Mouse (Mus musculus): Measurements from ENCODE around the gene Myh2. TPM values are rescaled to one million over a fixed set of nuclear protein-coding genes. Genes with fewer than 3 reads are reported as not detected.

Gene Myh2
- total RNA-seq (2014; fragmentation: Nextera tagmentation) = not detected in 2 replicates
- total RNA-seq (2017) = not detected in 2 replicates

DNA sequence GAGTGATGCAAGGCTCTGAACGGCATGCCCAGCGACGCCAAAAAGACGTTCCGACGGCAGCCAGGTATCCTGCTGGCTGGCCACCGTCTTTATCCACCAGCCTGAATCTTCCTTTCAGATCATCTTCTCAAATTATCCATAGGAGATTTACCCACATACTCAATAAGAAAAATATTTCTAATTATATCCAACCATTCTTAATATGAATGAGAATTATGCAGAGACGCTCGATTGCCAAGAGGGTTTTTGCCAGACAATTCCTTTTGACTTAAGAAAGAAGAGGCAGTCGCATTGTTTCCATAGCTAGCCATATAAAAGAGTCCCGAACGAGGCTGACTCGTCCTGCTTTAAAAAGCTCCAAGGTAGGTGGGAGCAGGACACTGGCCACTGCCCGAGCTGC, at the start of gene Myh2:
Myh2 (plus strand) TSS at position 301 of the 400 bp plus-strand sequence.
- no peak for ATAC-seq (replicated peaks; ENCODE audit: poor library complexity, severe bottlenecking)

DNA sequence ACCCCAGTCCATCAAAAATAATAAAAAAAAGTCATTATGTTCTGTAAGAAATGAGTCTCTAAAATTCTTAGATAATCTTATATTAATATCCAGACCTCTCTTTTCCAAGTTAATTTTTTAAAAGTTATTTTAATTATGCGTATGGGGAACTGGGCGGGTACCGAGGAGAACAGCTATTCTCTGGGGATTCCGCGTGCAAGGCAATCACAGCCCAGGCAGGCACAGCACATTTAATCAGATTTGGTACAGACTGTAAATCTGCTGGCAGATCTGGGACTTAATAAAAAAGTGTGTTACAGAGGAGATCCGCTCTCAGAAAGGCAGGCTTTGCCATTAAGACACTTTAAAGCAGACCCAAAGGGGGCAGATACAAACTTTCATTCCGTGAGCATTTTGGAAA, 45.9 kb upstream of the Myh2 start:
- no peak for ATAC-seq (replicated peaks; ENCODE audit: poor library complexity, severe bottlenecking)

DNA sequence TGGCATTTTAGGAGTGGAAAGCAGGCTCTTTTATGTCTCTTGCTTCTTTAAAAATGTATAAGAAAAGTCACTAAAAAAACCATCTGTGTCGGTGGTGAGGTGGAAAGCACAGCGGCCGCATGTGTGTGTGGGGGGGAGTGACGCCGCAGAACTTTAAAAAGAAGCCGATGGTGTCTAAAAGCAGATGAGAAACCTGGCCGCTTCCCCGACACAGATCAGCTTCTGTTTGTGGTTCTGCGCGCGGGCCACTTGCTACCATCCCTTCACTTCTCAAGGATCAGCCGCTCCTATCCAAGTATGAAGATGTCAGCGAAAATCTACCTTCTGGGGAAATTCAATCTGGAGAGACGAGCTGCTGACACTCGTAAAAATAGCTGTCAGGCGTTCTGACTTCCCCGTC, 45.5 kb upstream of the Myh2 start:
- ATAC-seq (replicated peaks; ENCODE audit: poor library complexity, severe bottlenecking) = no peak

DNA sequence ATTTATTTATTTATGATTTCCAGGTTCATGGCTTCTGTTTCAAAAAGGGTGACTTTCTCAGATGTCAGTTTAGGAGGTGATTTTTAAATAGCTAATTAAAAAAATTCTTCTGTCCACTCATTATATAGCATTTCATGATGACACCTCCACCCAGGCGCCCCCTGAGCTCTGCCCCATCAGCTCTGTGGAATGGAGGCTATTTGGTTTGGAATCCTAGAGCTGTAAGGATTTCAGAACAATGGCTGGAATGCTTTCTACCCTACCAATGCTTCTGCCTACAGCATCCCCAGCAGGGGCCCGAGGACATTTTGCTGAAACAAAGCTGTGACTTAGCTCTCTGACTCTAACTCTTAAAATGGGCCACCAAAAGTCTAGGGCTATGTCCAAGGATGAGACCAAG, 37.3 kb upstream of the Myh2 start:
- no peak for ATAC-seq (replicated peaks; ENCODE audit: poor library complexity, severe bottlenecking)

DNA sequence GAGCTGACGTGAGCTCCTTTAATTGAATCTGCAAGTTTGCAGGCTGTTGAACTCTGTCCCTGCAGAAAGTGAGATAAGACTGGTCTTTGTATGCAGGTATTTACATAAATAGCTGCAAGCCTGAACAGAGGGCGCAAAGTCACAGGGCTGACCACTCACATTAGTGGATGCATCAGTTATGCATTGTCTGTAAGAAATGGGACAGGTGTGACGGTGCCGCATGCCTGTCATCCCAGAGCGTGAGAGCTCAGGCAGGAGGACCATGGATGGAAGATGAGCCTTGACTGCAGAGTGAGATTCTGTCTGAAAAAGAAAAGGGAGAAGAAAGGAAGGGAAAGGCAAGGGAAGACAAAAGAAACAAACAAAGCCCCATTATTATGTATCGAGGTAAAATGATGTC, 36.2 kb upstream of the Myh2 start:
- no peak for ATAC-seq (replicated peaks; ENCODE audit: poor library complexity, severe bottlenecking)

DNA sequence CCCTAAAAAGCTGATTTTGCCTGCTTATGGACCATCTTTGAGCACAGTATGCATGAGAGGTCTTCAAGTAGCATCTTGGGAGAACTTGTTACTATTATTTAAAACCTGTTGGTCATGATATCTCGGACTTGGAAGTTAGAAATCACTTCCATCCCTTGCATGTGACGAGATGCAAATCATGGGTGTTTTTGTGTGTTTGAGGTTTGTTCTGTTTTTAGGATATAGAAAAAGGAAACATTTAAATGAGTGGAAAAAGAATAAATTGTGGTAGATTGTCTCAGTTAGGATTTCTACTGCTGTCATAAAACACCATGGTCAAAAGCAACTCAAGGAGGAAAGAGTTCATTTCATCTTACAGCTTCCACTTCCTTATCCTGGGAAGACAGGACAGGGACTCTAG, 35.3 kb upstream of the Myh2 start:
- ATAC-seq (replicated peaks; ENCODE audit: poor library complexity, severe bottlenecking) = no peak

DNA sequence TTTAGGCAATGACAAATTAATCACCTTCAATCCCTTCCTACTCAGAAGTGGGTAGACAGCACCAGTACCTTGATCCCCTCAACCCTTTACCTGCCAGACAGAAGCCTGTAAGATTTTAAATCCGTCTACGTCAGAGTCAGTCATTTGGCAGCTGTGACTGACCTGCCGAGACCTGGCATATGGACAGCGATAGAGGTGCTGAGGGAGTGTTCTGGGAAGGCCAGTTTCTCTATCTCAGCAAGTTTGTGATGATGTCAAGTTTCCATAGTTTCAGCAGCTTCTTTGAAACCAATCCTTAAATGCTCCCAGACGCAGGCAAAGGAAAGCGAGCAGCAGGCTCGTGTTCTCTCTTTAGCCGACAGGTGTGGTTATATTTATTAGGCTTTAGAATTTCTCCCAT, 31.3 kb upstream of the Myh2 start:
- ATAC-seq (replicated peaks; ENCODE audit: poor library complexity, severe bottlenecking) = no peak

DNA sequence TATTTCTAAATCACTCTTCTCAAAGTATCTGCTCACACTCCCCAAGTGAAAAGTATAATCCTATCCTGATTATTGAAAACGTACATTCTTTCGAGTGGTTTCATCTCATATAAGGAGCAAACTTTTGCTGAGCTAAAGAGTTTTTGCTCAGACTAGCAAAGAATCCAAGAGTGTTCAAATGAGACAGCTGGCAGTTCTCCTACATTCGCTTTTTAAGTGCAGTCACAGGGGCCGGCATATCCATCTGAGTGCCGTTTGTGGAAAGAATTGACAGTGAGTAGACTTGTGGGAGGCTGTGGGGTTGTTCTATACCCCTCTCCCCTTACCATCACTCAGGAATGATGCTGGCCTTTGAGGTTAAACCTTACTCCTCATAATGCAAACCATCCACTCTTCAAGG, 30.7 kb upstream of the Myh2 start:
- ATAC-seq (replicated peaks; ENCODE audit: poor library complexity, severe bottlenecking) = no peak

DNA sequence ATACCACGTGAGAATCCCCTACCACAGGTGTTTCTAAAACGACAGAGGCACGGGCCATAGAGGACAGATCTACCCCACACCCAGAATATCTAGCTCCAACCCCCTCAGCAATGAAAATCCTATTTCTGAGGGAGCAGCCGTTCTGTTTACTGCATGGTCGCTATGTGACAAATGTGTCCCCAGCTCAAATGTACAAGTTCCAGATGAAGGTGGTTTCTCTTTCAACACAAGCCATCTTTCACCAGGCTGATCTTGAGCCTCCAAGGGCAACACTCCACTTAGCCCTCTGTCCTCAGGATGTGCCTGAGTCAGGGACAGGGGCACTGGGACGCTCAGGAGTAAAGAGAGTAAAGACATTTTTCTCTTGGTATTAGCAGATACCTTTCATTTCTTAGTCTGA, 29.8 kb upstream of the Myh2 start:
- ATAC-seq (replicated peaks; ENCODE audit: poor library complexity, severe bottlenecking) = no peak

DNA sequence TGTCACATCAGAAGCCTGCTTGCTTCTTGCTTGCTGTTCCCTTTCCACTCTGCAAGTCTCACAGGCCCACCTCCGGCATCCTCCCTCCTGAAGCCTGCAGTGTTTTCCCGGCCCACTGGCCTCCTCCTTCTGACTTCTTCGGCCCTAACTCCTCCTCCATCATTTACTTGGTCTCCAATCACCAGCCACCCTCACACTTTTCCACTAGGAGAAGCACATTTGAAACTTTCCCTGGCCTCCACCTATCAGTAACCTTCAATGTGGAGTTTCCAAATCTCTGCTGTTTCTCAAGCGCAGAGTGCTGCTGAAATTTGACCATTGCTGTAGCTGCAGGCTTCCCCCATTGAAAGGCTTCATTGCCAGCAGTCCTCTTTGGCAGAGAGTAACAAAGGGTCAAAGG, 28.8 kb upstream of the Myh2 start:
- no peak for ATAC-seq (replicated peaks; ENCODE audit: poor library complexity, severe bottlenecking)

DNA sequence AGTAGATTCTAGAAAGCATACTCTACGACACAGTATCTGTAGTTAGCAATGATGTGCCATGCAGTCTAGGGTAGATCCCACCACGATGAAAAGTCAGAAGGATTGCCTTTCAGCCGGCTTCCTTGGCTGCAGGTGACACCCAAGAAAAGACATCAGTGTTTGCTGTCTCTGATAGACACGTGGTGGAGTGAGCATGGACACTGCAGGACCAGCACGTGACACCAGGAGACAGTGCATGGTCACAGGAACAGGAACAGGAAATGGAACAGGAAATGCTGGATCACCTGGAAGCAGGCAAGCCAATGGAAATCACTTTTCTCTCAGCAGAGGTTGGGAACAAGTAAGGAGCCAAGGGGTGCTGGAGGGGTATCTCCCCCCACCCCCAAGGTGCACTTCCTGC, 27.8 kb upstream of the Myh2 start:
- ATAC-seq (replicated peaks; ENCODE audit: poor library complexity, severe bottlenecking) = no peak

DNA sequence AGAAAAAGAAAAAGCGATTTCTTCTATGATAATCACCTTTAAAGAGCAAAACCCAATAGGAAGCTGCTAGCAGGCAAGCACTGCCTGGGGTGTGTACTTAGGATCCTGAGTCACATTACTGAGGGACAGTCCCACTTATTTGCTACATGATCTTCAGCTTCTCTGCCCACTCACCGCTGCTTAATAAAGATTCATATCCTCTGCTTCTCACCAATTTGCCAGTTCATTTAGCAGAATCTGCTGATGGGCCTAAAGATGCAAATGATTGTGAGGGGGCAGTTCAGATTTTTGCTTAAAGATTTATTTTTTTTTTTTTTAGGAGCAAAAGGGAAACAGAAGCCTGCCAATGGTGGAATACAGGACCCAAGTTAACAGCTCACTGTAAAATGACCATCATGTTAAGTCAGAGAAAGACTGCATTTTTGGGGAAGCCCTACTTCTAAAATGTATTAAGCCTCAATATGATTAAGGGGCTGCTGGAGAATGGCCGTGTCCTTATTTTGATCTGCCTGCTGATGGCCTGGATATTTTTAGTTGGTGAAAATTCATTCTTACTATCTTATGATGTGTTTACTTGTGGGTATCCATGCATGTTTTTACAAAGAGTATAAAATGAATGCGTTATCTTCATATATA, 26.8 kb upstream of the Myh2 start:
- no peak for ATAC-seq (replicated peaks; ENCODE audit: poor library complexity, severe bottlenecking)

DNA sequence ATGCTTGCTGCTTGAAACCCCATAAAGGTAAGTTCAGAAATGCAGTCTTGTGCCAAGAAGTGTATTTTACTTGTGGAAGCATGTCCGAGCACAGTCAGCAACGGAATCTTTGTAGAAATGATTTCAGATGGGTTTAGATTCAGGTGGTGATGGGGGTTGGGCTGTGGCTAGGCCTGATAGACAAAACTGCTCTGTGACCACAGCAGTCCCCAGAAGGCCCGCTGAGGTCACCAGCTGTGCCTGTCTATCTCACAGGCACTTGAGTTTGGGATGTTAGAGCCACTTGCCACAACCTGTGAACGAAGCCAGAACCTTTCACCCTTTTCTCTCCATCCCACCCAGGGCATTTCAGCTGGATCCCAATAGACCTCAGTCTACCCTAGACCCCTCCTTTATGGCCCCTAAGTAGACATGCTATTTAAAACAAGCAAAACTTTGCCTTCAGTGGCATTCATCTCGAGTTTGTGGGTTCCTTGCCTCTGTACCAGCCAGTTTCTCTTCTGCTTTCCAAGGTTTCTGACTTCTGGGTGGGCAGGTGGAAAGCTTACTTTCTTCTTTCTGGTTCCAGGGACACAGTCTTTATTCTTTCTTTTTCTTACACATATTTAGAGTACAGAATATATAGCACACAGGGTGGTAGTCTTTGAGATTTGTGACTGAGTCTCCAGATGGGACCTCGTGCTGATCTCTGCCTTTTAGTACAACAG, 26.1 kb upstream of the Myh2 start:
- ATAC-seq (replicated peaks; ENCODE audit: poor library complexity, severe bottlenecking) = no peak

DNA sequence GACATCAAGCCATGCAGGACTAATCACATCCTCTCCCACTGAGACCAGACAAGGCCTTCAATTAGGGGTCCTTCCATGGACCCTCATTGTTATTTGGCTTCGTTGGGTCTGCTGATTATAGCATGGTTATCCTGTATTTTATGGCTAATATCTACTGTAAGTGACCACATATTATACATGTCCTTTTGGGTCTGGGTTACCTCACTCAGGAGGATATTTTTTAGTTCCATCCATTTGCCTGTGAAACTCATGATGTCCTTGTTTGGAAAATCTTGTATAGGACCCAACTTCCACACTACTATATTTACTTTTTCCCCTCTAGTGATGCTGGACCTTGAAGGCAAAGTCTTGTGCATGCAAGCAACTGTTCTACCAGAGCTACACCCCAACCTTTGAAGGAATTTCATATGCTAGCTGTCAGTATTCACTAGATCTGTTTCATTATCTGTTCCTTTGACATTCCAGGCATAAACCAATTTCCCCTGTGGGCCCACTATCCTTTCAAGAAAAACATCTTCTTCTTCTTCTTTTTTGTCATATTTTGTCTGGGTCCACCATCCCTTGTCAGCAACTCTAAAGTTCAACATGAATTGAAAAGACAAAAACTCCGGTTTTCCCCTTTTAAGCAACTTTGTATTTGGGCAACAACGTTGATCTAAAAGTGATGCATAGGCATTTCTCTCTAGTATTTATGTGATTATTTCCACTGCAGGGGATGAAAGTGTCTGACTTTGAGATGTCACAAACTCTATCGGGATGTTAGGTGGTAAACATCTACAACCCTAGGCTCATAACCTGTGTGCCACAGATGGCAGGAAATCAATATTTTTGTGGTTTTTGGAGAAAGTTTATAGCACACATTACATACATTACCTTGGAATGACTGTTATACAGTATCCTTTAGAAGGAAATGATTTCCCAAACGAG, 25.1 kb upstream of the Myh2 start:
- no peak for ATAC-seq (replicated peaks; ENCODE audit: poor library complexity, severe bottlenecking)

DNA sequence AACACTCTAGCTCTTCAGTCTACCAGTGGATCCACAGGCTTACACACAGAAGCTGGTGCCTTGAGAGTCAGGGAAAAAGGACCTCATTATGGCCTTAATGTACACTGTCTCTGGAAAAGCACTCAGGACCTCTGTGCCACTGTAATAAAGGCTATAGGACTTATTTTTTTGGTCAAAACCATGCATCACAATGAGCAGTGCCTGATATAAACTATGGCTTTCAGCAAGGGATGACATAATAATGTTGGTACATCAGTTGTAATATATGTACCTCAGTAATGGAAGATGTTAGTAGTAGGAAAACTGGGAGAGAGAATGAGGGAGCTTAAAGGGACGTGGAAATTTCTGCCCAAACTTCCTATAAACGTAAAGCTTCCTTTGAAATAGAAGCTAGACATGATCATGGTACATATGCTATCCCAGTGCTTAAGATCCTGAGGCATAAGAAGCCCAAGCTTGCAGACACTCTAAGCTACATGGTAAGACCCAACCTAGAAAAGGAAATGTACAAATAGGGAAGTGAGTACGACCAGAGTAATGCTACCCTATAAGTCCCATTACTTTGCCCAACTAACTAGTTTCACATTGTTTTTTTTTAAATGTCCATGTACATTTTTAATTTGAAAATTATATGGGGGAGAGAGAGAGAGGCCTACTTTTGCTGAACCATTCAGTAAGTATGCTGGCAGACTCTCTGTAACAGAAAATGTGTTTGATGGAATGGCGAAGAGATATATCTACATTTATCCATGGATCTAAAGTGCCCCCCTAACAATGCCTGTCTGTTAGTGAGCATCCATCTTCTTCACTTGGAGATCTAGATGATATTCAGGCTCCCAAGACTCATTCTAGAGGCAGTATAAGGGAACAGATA, 24.2 kb upstream of the Myh2 start:
- no peak for ATAC-seq (replicated peaks; ENCODE audit: poor library complexity, severe bottlenecking)

DNA sequence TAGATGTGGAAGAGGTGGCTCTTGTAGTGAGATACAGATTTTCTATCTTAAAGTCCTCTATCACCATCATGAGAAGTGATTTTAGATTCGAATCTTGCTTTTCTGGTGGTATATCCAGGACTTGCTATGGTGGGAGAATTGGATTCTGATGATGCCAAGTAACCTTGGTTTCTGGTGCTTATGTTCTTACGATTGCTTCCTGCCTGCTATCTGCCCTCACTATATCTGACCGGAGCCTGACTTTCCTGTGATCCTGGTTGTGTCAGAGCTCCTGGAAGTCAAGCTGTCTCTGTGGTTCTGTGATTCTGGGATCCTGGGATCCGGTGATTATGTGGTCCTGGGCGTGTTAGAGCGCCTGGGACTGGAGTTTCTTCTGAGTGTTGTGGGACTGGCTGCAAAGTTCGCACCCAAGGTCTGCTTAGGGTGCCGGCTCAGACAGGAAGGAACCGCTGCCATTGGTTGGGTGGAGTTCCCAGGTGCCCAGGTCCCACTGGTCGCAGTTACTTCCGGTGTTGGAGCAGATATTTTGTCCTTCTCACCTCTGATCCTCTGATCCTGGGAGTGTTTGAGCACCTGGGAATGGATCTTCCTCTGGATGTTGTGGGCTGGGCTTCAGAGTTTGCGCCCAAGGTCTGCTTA, 23.4 kb upstream of the Myh2 start:
- ATAC-seq (replicated peaks; ENCODE audit: poor library complexity, severe bottlenecking) = no peak

DNA sequence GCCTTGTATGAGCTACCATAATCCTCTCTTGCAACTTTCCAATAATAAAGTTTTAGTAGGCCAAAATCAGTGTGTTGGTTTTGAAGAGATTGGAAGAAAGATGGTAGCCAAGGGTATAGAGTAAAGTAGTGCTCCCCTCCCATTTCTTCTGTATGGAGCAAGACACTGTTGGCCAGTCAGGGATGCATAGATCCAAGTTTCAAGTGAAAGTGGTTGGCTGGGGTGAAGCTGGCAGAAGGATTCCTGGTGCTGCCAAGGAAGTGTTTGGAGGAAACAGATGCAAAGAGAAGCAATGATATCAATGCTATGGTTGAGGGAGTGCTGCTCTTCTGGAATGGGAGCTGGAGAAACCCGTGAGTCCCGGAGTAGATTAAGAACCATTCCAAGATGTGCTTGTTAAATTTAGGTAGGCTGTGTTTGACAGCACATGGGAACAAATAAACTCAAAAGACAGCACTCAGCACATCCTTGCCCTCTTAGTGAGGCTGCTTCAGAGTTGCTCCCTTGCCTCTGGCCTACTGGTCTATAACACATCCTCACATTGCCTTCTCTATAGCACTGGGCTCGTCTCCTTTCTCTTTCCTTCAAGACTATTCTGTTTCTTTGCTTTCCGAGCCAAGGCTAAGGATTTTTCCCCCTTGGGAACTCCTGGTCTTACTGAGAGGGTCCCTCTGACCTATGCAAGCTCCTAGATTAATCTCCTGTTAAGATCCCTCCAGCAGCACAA, 22.4 kb upstream of the Myh2 start:
- ATAC-seq (replicated peaks; ENCODE audit: poor library complexity, severe bottlenecking) = no peak

DNA sequence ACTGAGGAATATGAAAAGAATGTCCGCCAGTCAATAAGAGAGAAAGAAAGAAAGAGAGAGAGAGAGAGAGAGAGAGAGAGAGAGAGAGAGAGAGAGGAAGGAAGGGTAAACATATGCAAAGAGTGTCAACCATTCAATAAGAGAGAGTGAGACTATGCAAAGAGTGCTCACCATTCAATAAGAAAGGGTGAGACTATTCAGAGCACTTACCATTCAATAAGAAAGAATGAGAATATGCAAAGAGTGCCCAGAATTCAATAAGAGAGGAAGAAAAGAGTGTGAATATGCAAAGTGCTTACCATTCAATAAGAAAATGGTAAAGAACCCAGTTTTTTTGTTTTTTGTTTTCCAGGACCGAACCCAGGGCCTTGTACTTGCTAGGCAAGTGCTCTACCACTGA, 20.6 kb upstream of the Myh2 start:
- ATAC-seq (replicated peaks; ENCODE audit: poor library complexity, severe bottlenecking) = no peak

DNA sequence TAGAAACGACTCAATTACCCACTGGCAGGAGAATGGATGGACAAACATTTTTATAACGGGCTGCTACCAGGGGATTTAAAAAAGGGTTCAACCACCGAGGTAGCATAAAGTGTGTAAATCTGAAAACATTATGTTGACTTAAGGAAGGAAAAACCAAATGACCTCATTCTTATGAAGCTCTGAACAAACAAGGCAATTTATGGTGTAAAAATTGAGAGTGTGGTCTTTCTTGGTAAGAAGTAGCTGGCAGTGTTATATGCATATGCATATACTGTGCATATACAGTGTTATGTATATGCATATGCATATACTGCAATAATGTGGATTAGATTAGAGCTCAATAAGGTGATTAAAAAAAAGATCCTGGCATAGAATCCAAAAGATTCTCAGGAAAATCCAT, 19.7 kb upstream of the Myh2 start:
- ATAC-seq (replicated peaks; ENCODE audit: poor library complexity, severe bottlenecking) = no peak

Data from granulocyte monocyte progenitor cell, adult 5-6 weeks (primary cell).